Mouse (Mus musculus): Measurements from ENCODE around the gene Oser1.

- no peak for TF ChIP-seq POLR2A (IDR thresholded peaks at IDR 0.05; ENCODE audit: insufficient read depth, low read depth, low read length)
- TF ChIP-seq CTCF (IDR thresholded peaks at IDR 0.05; ENCODE audit: insufficient read depth, low read depth, low read length) = no peak
These were observed 25.7 kb downstream of the Oser1 start for GRCm38 (mm10) chr2:163398770-163399169.

Measured in olfactory bulb, adult 2 months (tissue).